12 mouse cellular contexts compared by ENCODE assay signal in the genomic region with DNA sequence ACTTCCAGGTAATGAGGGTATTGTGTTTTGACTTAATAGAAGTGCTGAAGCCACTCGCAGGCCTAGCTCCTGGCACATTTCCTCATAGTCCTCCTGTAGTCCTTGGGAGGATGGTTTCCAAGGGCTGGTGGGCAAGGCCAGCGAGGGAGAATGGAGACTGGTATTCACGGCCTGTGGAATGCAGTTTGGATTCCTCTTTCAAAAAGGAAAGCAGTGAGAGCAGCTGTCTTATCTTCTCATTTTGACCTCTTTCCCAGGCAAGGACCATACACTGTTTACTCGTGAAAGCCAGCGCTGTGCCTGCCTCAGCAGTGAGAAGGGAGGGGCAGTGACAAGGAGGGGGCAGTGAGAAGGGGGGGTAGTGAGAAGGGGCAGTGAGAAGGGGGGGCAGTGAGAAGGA. TPM values are rescaled to one million over a fixed set of nuclear protein-coding genes. Genes with fewer than 3 reads are reported as not detected.
DNase-seq lines count a peak whose midpoint lies in the region; ATAC-seq and TF ChIP-seq lines count a peak whose summit lies in the region.
"Had no signal": no experiment of that assay in that cellular context is flagged by ENCODE, and none has a peak within 500 bp of the region (broad histone marks: within the 10 kb centered on the region; RNA-seq: fewer than 3 reads in every experiment).

No protein-coding gene starts in this region.

- DNase-seq in heart, adult 11 months, result peak; percentile 88
- no peak for DNase-seq in heart, adult 8-10 months (ENCODE audit: low spot score)
- no peak for DNase-seq in midbrain, embryonic 10.5 days (ENCODE audit: low spot score)
- DNase-seq in heart, postnatal 0 days (ENCODE audit: low spot score), result peak; percentile 52
- DNase-seq in testis, postnatal 10 days (ENCODE audit: low spot score), result no peak
- no peak for DNase-seq in cerebellum, adult 11 months
- DNase-seq: kidney, postnatal 36 days; right cerebral cortex, postnatal 14 days had no signal

- no peaks in the 10 kb centered on the region for H3K27me3 ChIP-seq in midbrain, embryonic 10.5 days (ENCODE audit: low read depth, poor library complexity, severe bottlenecking)
- H3K27me3 ChIP-seq in midbrain, embryonic 13.5 days, result no peaks in the 10 kb centered on the region
- no peaks in the 10 kb centered on the region for H3K27me3 ChIP-seq in heart, postnatal 0 days (ENCODE audit: control insufficient read depth, insufficient read depth, low read length)
- H3K27me3 ChIP-seq in stomach, embryonic 15.5 days (replicated peaks), result no peaks in the 10 kb centered on the region
- H3K27me3 ChIP-seq: hindbrain, embryonic 13.5 days; limb, embryonic 12.5 days had no signal

- H3K4me2 ChIP-seq in midbrain, embryonic 13.5 days (replicated peaks), result no peak overlapping the region
- H3K4me2 ChIP-seq in heart, postnatal 0 days (ENCODE audit: low read depth, low read length), result no peak overlapping the region
- H3K4me2 ChIP-seq in stomach, embryonic 15.5 days, result peak overlapping the region; percentile 1; the same call in 1 of the 2 replicates
- H3K4me2 ChIP-seq: hindbrain, embryonic 13.5 days; limb, embryonic 12.5 days had no signal

- ATAC-seq in midbrain, embryonic 13.5 days, result no peak
- peak; percentile 72 for ATAC-seq in heart, postnatal 0 days (ENCODE audit: insufficient read depth, low read depth)
- ATAC-seq in stomach, embryonic 15.5 days (ENCODE audit: insufficient read depth, low FRiP score, low read depth), result peak; percentile 64; the same call in 1 of the 2 replicates

- no peak for TF ChIP-seq CTCF in heart, postnatal 0 days (IDR thresholded peaks at IDR 0.05; ENCODE audit: low read depth)

- no peak overlapping the region for H3K9ac ChIP-seq in midbrain, embryonic 13.5 days (replicated peaks)
- H3K9ac ChIP-seq in heart, postnatal 0 days (replicated peaks; ENCODE audit: low read depth, low read length), result no peak overlapping the region
- no peak overlapping the region for H3K9ac ChIP-seq in stomach, embryonic 15.5 days
- H3K9ac ChIP-seq: hindbrain, embryonic 13.5 days; limb, embryonic 12.5 days had no signal

- no peak overlapping the region for H3K4me3 ChIP-seq in midbrain, embryonic 10.5 days
- no peak overlapping the region for H3K4me3 ChIP-seq in midbrain, embryonic 13.5 days (replicated peaks)
- no peak overlapping the region for H3K4me3 ChIP-seq in heart, postnatal 0 days (ENCODE audit: low read depth, low read length)
- no peak overlapping the region for H3K4me3 ChIP-seq in stomach, embryonic 15.5 days (replicated peaks)
- H3K4me3 ChIP-seq: hindbrain, embryonic 13.5 days; limb, embryonic 12.5 days had no signal

- H3K4me1 ChIP-seq in midbrain, embryonic 10.5 days, result peaks cover 28% of the 10 kb centered on the region
- no peaks in the 10 kb centered on the region for H3K4me1 ChIP-seq in midbrain, embryonic 13.5 days (replicated peaks)
- peaks cover 39% of the 10 kb centered on the region for H3K4me1 ChIP-seq in heart, postnatal 0 days (ENCODE audit: control insufficient read depth, insufficient read depth)
- H3K4me1 ChIP-seq in stomach, embryonic 15.5 days, result peaks cover 27% of the 10 kb centered on the region

- H3K36me3 ChIP-seq in midbrain, embryonic 10.5 days, result no peaks in the 10 kb centered on the region
- H3K36me3 ChIP-seq in midbrain, embryonic 13.5 days, result no peaks in the 10 kb centered on the region
- no peaks in the 10 kb centered on the region for H3K36me3 ChIP-seq in heart, postnatal 0 days (replicated peaks; ENCODE audit: control insufficient read depth, insufficient read depth, low read length)
- H3K36me3 ChIP-seq in stomach, embryonic 15.5 days, result no peaks in the 10 kb centered on the region
- H3K36me3 ChIP-seq: hindbrain, embryonic 13.5 days; limb, embryonic 12.5 days had no signal

- WGBS in midbrain, embryonic 10.5 days, result 40% methylated on average over 5 of the region's 5 CpGs
- WGBS in midbrain, embryonic 13.5 days, result 40% methylated on average over 5 of the region's 5 CpGs
- WGBS in heart, postnatal 0 days, result 11% methylated on average over 5 of the region's 5 CpGs
- WGBS in stomach, embryonic 15.5 days, result 12% methylated on average over 5 of the region's 5 CpGs

- no peaks in the 10 kb centered on the region for H3K9me3 ChIP-seq in midbrain, embryonic 10.5 days (replicated peaks)
- no peaks in the 10 kb centered on the region for H3K9me3 ChIP-seq in midbrain, embryonic 13.5 days
- H3K9me3 ChIP-seq in heart, postnatal 0 days (replicated peaks; ENCODE audit: control insufficient read depth, low read length), result no peaks in the 10 kb centered on the region
- no peaks in the 10 kb centered on the region for H3K9me3 ChIP-seq in stomach, embryonic 15.5 days
- H3K9me3 ChIP-seq: hindbrain, embryonic 13.5 days; limb, embryonic 12.5 days had no signal

- H3K27ac ChIP-seq in midbrain, embryonic 10.5 days (replicated peaks), result peak overlapping the region; percentile 49
- H3K27ac ChIP-seq in midbrain, embryonic 13.5 days, result no peak overlapping the region
- H3K27ac ChIP-seq in heart, postnatal 0 days (ENCODE audit: low read depth), result peak overlapping the region; percentile 67
- H3K27ac ChIP-seq in stomach, embryonic 15.5 days, result no peak overlapping the region; the same call in 1 of the 2 replicates
- H3K27ac ChIP-seq: hindbrain, embryonic 13.5 days; limb, embryonic 12.5 days had no signal

- TF ChIP-seq EP300 in heart, postnatal 0 days (IDR thresholded peaks at IDR 0.05; ENCODE audit: low read depth), result no peak

RNA-seq across cellular contexts. Expression of a gene that starts 42.4 kb away (rescaled TPM):
- 10 to 100 TPM; 10.2 to 11.8 (median 11.0) TPM for total RNA-seq in heart, adult 8-10 months (2022)
- polyA plus RNA-seq in midbrain, embryonic 10.5 days (2016; fragmentation: Nextera tagmentation; extraction: Ambion mirVana), result 10.6 and 11.1 TPM in 2 replicates
- polyA plus RNA-seq in midbrain, embryonic 13.5 days (2015; fragmentation: Nextera tagmentation; extraction: Ambion mirVana), result 12.5 and 14.1 TPM in 2 replicates
- total RNA-seq in heart, postnatal 0 days (2014; rRNA removed; ENCODE audit: low replicate concordance), result 28.2 TPM in 2 replicates
- 9.7 and 9.8 TPM in 2 replicates for polyA plus RNA-seq in heart, postnatal 0 days (2015; fragmentation: Nextera tagmentation; extraction: Ambion mirVana)
- 20.4 and 21.9 TPM in 2 replicates for polyA plus RNA-seq in stomach, embryonic 15.5 days (2015; fragmentation: Nextera tagmentation; extraction: Ambion mirVana)

Comparison
In these comparisons a context has a peak if more than half of its experiments do, and no peak if none do; other contexts are left out.
1. DNase-seq: peak in heart, adult 11 months (single experiment) and heart, postnatal 0 days (single experiment); none in heart, adult 8-10 months (single experiment), midbrain, embryonic 10.5 days (single experiment), testis, postnatal 10 days (single experiment) and cerebellum, adult 11 months (single experiment).
2. H3K27ac ChIP-seq: peak in midbrain, embryonic 10.5 days (single experiment) and heart, postnatal 0 days (single experiment); none in midbrain, embryonic 13.5 days (single experiment) and stomach, embryonic 15.5 days (single experiment).